Mouse (Mus musculus) retina, postnatal 7 days (tissue): ENCODE data around the gene Adora3.

Experiments used
- DNase-seq: peaks from one replicate; pipeline ENCODE4 v3.0.0-alpha.2; 2012; ENCODE audit warnings: low read depth, low spot score

Gene Adora3

GRCm38 (mm10) chr3:105870558-105870957 is at the start of gene Adora3, which contains the start of gene Tmigd3:
TSS of gene Adora3 (plus strand) at chr3:105870858.
TSS of gene Tmigd3 (plus strand) at chr3:105870903.
- DNase-seq = no peak

- no peak for DNase-seq
Observed at GRCm38 (mm10) chr3:105821504-105821903, 49.2 kb upstream of the Adora3 start.

- no peak for DNase-seq
Observed at GRCm38 (mm10) chr3:105823609-105824008, 47.0 kb upstream of the Adora3 start.

GRCm38 (mm10) chr3:105824103-105824502 is 46.6 kb upstream of the Adora3 start:
- DNase-seq = no peak

- no peak for DNase-seq
Observed at GRCm38 (mm10) chr3:105824704-105825103, 46.0 kb upstream of the Adora3 start.

- no peak for DNase-seq
Observed at GRCm38 (mm10) chr3:105825501-105826161, 45.0 kb upstream of the Adora3 start.

GRCm38 (mm10) chr3:105831584-105831983 is 39.1 kb upstream of the Adora3 start:
- DNase-seq = no peak

GRCm38 (mm10) chr3:105835875-105836274 is 34.8 kb upstream of the Adora3 start:
- DNase-seq = no peak

GRCm38 (mm10) chr3:105836883-105837282 is 33.8 kb upstream of the Adora3 start:
- no peak for DNase-seq

GRCm38 (mm10) chr3:105838655-105839054 is 32.0 kb upstream of the Adora3 start:
- no peak for DNase-seq

- DNase-seq = no peak
Observed at GRCm38 (mm10) chr3:105839836-105840235, 30.8 kb upstream of the Adora3 start.

GRCm38 (mm10) chr3:105846294-105847069 is 24.2 kb upstream of the Adora3 start:
- no peak for DNase-seq

- DNase-seq = no peak
Observed at GRCm38 (mm10) chr3:105853781-105854180, 16.9 kb upstream of the Adora3 start.

- DNase-seq = no peak
Observed at GRCm38 (mm10) chr3:105854786-105855185, 15.9 kb upstream of the Adora3 start.

- no peak for DNase-seq
Observed at GRCm38 (mm10) chr3:105857513-105857912, 13.1 kb upstream of the Adora3 start.

GRCm38 (mm10) chr3:105861747-105862366 is 8.8 kb upstream of the Adora3 start:
- DNase-seq = no peak

GRCm38 (mm10) chr3:105864123-105864522 is 6.5 kb upstream of the Adora3 start:
- DNase-seq = no peak

- no peak for DNase-seq
Observed at GRCm38 (mm10) chr3:105865122-105865521, 5.5 kb upstream of the Adora3 start.

- no peak for DNase-seq
Observed at GRCm38 (mm10) chr3:105868135-105868534, 2.5 kb upstream of the Adora3 start.

- DNase-seq = no peak
Observed at GRCm38 (mm10) chr3:105872034-105872433, 1.4 kb downstream of the Adora3 start.

GRCm38 (mm10) chr3:105872579-105872978 is 1.9 kb downstream of the Adora3 start:
- no peak for DNase-seq
